Mouse (Mus musculus) heart, postnatal 25 days (tissue): Measurements from ENCODE around the gene Ginm1. TPM values are rescaled to one million over a fixed set of nuclear protein-coding genes. Genes with fewer than 3 reads are reported as not detected.
A peak's percentile ranks its signal among the peaks of the same experiment; 100 is the strongest.
"Not testable (repeated sequence)": the region's sequence is repeated elsewhere in the genome, so short reads cannot be mapped to it uniquely, and the experiment has no call there.

Source experiments
- DNase-seq: peaks from one replicate; pipeline ENCODE4 v3.0.0; 2022; ENCODE audit warnings: low spot score
- intact Hi-C: fragments of 180-260 bp; cut with DNase I; formaldehyde crosslinking; loops from one replicate; pipeline ENCODE4 v1.15.1; 2025
- total RNA-seq, 2 experiments: library from RNA; stranded (reverse); gene quantifications; 2 replicates each; pipeline ENCODE4 v1.2.3; 2021

Gene Ginm1
- total RNA-seq, 2 experiments from 2014 or later, result 111 to 113 TPM

GRCm38 (mm10) chr10:7818676-7819075 lies 26.1 kb upstream of the Ginm1 start:
- intact Hi-C loops, result no loop called here
- no peak for DNase-seq

DNA sequence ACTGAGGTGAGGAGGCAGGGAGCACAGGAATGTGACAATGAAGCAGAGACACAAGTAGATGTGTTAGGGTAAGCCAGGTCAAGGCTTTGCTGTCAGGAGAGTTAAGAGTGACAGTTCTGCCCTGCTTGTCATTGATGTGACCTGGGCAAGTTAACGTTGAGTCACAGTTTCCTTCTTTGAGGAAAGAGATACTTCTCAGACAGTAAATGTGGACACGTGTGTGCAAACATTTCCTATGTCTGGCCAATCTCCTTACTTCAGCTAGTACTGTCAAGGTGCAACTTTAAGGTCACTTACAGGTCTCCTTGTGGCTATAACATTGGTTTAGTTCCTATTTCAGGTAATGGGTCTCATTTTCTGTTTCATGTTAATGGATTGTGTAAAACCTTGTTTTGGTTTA lies 23.9 kb upstream of the Ginm1 start:
- DNase-seq, result no peak
- intact Hi-C loops, result no loop called here

GRCm38 (mm10) chr10:7809937-7810336 lies 17.3 kb upstream of the Ginm1 start:
- intact Hi-C loops, result loop anchor here (2.0 to 5.0 kb wide), 4 partner anchors 52 to 431 kb away; no protein-coding TSS in a partner anchor
- DNase-seq, result no peak

DNA sequence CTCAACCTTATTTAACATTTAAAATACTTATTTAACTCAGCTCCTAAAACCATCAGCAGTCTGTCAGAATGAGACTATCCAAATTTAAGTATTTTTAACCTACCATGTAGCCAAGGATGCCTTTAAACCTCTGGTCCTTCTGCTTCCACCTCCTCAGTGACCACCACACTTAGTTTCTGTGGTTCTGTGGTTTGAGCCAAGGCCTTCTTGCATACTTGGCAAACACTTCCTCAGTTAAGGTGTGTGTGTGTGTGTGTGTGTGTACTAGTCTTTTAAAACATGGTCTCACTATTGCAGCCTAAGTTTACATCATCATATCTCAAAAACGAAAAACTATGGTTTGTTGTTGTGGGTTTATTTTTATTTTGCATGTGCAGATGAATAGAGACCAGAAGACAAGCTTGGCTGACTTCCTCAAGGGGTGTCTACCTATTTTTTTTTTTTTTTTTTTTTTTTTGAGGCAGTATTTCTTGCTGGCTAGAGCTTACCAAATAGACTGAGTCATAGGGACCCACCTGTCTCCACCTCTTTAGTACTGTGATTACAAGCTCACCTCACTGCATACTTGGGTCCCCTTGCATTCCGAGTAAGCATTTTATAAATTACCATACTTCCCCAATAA lies 10.0 kb upstream of the Ginm1 start:
- intact Hi-C loops, result no loop called here
- no peak for DNase-seq

DNA sequence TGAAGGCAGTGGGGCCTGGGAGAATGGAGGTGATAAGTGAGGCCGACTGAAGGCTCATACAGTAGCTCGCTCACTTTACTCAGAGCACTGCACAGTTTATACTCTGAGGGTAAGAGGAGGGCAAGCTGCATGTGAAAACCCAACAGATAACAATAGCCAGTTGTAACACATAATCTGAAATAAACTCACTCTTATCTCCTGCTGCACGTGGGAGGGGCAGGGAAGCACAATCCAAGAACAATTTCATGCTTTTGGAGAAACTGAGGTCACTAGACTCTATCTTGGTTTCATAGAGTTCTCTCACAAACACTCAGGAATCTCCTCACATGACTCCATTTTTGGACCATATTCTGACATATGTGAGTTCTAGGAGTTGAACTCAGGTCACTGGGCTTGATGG lies 8.6 kb upstream of the Ginm1 start:
- DNase-seq, result no peak
- intact Hi-C loops, result no loop called here

GRCm38 (mm10) chr10:7792254-7792750 lies 322 bp downstream of the Ginm1 start:
- DNase-seq, result no peak
- intact Hi-C loops, result no loop called here

DNA sequence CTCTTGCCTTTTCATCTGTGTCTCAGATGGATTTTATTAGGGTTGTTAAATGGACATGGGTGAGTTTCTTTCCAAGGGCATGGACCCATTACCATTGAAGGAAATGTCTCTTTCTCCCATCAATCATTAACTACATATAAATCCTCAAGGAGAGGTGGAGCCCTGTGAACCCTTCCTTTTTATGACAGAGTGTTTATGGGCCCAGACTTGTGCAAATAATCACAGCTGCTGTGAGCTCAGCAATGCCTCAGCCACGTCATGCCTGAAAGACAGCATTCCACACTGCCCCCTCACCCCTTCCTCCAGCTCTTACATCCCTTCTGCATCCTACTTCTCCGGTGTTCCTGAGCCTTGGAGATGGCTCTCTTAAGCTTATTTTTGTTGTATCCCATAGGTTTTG lies 5.3 kb downstream of the Ginm1 start:
- intact Hi-C loops, result no loop called here
- DNase-seq, result no peak

DNA sequence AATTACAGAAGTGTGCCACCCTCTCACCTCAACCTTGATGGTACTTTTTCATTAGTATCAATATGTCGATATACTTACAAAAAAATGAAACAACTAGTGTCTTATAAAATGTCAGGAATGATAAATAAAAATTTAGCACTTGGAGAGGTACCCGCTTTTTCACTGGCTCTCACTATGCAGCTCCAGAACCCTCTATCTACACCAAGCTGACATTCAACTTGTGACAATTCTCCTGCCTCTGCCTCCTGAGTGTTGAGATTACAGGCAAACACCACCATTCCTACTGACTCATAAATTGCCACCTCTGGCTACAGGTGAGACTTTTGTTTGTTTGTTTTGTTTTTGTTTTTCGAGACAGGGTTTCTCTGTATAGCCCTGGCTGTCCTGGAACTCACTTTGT lies 11.4 kb downstream of the Ginm1 start:
- DNase-seq, result no peak
- intact Hi-C loops, result no loop called here

DNA sequence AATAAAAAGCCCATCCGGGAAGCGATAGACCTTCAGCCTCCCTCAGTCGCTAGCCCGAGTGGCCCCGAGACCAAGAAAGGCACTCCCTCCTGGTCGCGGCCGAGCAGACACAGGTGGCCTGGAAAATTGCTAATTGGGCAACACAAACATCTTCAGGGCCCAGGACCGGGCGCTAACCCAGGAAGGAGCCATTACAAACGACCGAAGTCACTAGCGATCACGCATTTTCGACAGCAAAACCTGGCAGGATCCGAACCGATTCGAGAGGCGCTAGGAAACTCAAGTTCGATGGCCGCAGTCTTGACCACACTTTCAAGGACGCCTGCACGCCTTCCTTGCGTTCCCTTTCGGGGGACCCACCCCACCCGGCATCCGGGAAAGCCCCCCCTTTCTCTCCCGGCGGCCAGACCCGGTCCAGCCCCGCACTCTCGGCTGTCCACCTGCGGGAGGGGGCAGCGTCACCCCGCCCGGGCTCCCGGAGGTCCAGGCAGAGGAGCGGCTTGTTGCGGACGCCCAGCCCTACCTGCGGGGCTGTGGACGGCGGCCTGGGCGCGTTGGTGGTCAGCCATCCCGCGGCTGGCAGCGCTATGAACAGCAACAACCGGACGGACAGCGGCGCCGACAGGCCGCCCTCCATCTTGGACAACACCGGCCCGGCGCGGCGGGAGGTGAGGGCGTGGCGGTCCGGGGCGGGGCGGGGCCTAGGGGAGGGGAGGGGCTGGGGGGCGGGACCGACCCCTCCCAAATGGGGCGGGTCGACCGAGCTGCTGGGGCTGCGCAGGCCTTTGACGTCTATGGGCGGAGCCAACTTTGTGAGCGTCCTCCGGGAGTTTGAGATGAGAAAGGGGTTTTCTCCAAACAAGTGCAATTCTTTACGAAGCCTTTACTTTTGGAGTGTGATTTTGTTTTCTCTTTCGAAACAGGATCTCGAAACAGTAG lies 12.1 kb downstream of the Ginm1 start:
- intact Hi-C loops, result no loop called here
- peak; percentile 72 for DNase-seq

GRCm38 (mm10) chr10:7779751-7780237 lies 12.8 kb downstream of the Ginm1 start:
- DNase-seq, result no peak
- intact Hi-C loops, result loop anchor here (2.0 to 5.0 kb wide), 2 partner anchors 53 to 97 kb away; partner anchors contain the start of genes Lats1 and Pcmt1

DNA sequence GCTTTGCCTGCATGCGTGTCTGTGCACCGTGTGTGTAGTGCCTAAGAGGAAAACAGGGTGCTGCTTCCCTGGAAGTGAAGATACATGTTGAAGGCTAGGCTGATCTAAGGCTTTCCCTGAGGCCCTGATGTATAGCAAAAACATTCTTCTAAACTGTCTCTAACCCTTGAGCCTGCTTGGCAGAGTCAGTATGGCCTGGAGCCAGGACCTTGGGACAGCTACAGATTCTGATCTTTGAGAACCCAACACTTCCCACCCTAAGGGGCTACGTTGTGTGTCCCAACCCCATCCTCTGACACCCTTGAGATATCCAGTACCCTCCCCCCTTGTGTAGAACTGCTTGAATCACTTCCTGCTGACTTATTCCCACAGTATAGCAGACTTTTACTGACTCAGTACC lies 14.3 kb downstream of the Ginm1 start:
- DNase-seq, result no peak
- intact Hi-C loops, result loop anchor here (2.0 to 5.0 kb wide), 2 partner anchors 52 to 96 kb away; partner anchors contain the start of genes Lats1 and Pcmt1

GRCm38 (mm10) chr10:7775421-7775820 lies 17.2 kb downstream of the Ginm1 start:
- DNase-seq, result no peak

GRCm38 (mm10) chr10:7772769-7773168 lies 19.9 kb downstream of the Ginm1 start:
- DNase-seq, result no peak
- intact Hi-C loops, result no loop called here

More at GRCm38 (mm10) chr10:7775421-7775820, 17.2 kb downstream of the Ginm1 start:
- intact Hi-C loops, result loop anchor here (5.0 kb wide), 1 partner anchor 93 kb away; the partner anchor contains the start of genes Lats1 and Pcmt1

GRCm38 (mm10) chr10:7772346-7772745 lies 20.3 kb downstream of the Ginm1 start:
- no peak for DNase-seq
- intact Hi-C loops, result no loop called here

DNA sequence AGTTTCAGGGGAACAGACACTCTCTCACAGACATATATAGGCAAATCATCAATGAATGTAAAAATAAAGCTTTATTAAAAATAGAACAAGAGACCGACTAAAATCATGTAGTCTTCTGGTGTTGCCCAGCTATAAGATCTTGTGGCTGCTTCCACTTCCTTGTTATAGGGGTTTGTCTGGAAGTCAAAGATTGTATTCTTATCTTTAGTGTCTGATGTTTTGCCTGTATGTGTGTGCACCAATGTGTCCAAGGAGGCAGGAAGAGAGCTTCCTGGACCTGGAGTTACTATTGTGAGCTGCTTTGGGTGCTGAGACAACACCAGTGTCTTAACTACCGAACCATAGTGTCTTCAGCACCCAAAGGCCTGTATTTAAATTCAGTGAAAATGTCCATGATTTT lies 35.1 kb downstream of the Ginm1 start:
- no peak for DNase-seq
- intact Hi-C loops, result no loop called here

- no peak for DNase-seq
- intact Hi-C loops, result no loop called here
These were observed 43.9 kb downstream of the Ginm1 start for GRCm38 (mm10) chr10:7748752-7749151.

- DNase-seq, intact Hi-C loops: not testable (repeated sequence)
These were observed 47.1 kb downstream of the Ginm1 start for GRCm38 (mm10) chr10:7745528-7745927.

DNA sequence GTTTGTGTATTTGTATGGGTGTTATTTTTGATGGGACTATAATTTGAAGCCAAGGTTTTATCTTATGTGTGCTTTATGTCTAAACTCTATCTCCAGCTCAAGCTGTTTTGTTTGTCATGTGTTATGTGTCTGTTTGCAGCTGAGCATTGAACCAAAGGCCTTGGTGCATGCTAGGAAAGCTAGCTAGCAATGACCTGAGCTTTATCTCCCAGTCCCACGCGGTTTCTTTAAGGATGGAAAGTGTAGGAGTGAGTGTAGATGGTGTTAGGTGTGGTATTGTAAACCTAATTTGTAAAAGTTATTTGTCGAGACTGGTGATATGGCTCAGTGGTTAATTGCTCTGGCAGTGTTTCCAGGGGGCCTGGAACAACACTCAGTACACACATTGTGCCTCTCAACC lies 54.7 kb downstream of the Ginm1 start:
- DNase-seq, result no peak
- intact Hi-C loops, result no loop called here

- intact Hi-C loops, result no loop called here
- DNase-seq, result no peak
These were observed 55.5 kb downstream of the Ginm1 start for GRCm38 (mm10) chr10:7737122-7737521.

DNA sequence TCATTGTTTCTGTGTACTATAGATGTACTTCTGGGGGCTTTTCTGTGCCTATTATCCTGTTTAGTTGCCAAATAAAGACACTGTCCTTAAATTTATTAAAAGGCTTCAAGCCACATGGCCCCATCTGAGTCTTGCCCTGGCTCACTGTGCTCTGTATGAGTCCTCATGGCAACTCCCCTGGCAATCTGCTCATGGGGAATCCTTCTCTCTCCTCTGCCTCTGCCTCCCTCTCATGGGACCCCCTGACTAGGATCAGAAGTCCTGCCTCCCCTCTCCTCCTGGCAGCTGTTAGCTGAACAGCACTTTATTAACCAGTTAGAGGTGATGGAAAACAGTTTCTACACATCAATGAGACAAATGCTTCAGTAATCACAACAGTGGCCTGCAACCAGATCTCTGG lies 61.0 kb downstream of the Ginm1 start:
- intact Hi-C loops, result no loop called here
- no peak for DNase-seq

DNA sequence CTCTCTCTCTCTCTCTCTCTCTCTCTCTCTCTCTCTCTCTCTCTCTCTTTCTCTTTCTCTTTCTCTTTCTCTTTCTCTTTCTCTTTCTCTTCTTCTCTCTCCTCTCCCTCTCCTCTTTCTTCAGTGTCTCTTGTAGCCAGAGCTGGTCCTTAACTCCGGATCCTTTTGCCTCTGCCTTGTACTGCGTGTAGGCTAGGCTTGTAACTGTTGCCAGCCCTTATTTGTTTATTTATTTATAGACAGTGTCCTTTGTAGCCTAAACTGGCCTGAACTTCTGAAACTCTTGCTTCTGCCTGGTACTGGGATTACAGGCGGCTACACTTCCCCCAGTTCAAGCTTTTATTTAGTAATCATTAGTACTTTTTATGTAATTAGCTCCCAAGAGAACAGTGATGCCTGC lies 65.6 kb downstream of the Ginm1 start:
- intact Hi-C loops, result loop anchor here (2.0 kb wide), 1 partner anchor 52 kb away; no protein-coding TSS in a partner anchor
- no peak for DNase-seq
